Mouse (Mus musculus): Measurements from ENCODE around the gene Pcna. TPM values are rescaled to one million over a fixed set of nuclear protein-coding genes. Genes with fewer than 3 reads are reported as not detected.
"Not testable (repeated sequence)": the region's sequence is repeated elsewhere in the genome, so short reads cannot be mapped to it uniquely, and the experiment has no call there.

Gene Pcna
- total and polyA plus RNA-seq, 3 experiments = 308 to 541 (median 427) TPM

- TF ChIP-seq ELF1 (IDR thresholded peaks at IDR 0.05; ENCODE audit: low read depth, low read length) (peak; percentile 86), CHD1 (IDR thresholded peaks at IDR 0.05; ENCODE audit: low read depth, low read length) (no peak), E2F4 (IDR thresholded peaks at IDR 0.05; ENCODE audit: borderline replicate concordance, low read depth, low read length) (no peak), SIN3A (IDR thresholded peaks at IDR 0.05; ENCODE audit: low read length) (peak; percentile 21; the same call in 1 of the 2 replicates), GATA1 (IDR thresholded peaks at IDR 0.05; ENCODE audit: low read depth, low read length) (no peak), ZNF384 (IDR thresholded peaks at IDR 0.05; ENCODE audit: low read depth, low read length) (no peak), SMC3 (IDR thresholded peaks at IDR 0.05; ENCODE audit: low read depth, low read length) (no peak), TCF12 (IDR thresholded peaks at IDR 0.05; ENCODE audit: low read depth, low read length) (no peak), MAX (IDR thresholded peaks at IDR 0.05; ENCODE audit: low read length) (peak; percentile 85), POLR2AphosphoS2 (IDR thresholded peaks at IDR 0.05; ENCODE audit: low read length) (peak; percentile 88), MAFK (IDR thresholded peaks at IDR 0.05; ENCODE audit: borderline replicate concordance, low read depth, low read length) (no peak)
Observed at GRCm38 (mm10) chr2:132247539-132248313, 5.4 kb downstream of the Pcna start, which contains the start of gene Tmem230 (continued).

DNA sequence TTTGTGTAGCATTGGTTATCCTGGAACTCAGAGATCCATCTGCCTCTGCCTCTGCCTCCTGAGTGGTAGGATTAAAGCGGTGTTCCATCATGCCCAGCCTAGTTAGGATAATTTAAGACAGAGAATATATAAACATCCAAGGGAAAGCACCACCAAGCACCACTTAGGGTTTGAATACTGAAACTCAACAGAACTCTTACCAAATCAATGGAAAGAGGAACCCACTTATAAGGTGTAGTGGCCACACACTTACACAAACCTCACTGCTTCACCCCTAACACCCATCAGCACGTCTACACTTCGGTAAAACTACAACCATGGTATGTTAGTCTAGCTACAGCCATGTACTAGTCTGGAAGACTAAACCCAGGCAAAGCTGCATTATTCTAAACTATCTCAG is 9.7 kb downstream of the Pcna start:
- Histone ChIP-seq H3K4me1 (ENCODE audit: control insufficient read depth in 1 of 2, insufficient read depth in 2 of 2, low read length in 2 of 2) (no peaks in the 10 kb centered on the region; a peak in 1 of 4 replicates), H3K27me3 (ENCODE audit: control insufficient read depth in 1 of 2, insufficient read depth in 2 of 2, low read length in 2 of 2) (no peaks in the 10 kb centered on the region), H3K27ac (ENCODE audit: control insufficient read depth, low read depth, low read length) (no peak overlapping the region), H3K9ac (ENCODE audit: control insufficient read depth, low read depth, low read length, poor library complexity, severe bottlenecking) (no peak overlapping the region), H3K36me3 (ENCODE audit: control insufficient read depth in 1 of 2, insufficient read depth in 2 of 2, low read length in 2 of 2) (peaks cover under 1 to 8% of the 10 kb centered on the region in 2 experiments; a peak in 3 of 4 replicates), H3K4me3 (ENCODE audit: control insufficient read depth in 1 of 2, insufficient read depth in 1 of 2, low read depth in 2 of 2, low read length in 2 of 2) (no peak overlapping the region), H3K79me2 (ENCODE audit: control insufficient read depth, insufficient read depth, low read length, poor library complexity) (no peaks in the 10 kb centered on the region; the same call in 1 of the 2 replicates), H3K9me3 (replicated peaks; ENCODE audit: insufficient read depth, low read length) (no peaks in the 10 kb centered on the region)
- TF ChIP-seq MYC (IDR thresholded peaks at IDR 0.05; ENCODE audit: low read depth, low read length) = no peak
- DNase-seq (ENCODE audit: low read depth, low spot score) = no peak

DNA sequence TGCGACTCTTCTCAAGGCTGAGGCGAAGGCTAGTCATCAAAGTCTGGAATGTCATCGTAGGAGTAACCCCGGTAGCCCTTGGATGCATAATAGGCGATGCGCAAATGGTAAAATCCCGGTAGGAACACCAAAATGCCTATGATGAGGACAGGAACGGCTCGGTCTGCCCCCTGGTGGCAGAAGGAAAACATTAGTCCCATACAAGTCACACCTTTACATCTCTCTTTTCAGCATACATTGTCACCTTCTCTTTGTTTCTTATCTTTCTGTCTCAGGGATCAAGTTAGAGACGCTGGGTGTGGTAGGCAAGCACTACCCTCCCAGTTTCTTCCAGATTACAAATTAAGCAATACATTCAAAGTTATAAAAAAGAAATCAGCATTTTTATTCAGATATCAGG is 12.7 kb downstream of the Pcna start:
- H3K36me3 ChIP-seq (ENCODE audit: control insufficient read depth in 1 of 2, insufficient read depth in 2 of 2, low read length in 2 of 2); H3K79me2 ChIP-seq (ENCODE audit: control insufficient read depth, insufficient read depth, low read length, poor library complexity); H3K9ac ChIP-seq (ENCODE audit: control insufficient read depth, low read depth, low read length, poor library complexity, severe bottlenecking); H3K27ac ChIP-seq (ENCODE audit: control insufficient read depth, low read depth, low read length); H3K27me3 ChIP-seq (ENCODE audit: control insufficient read depth in 1 of 2, insufficient read depth in 2 of 2, low read length in 2 of 2); H3K9me3 ChIP-seq (replicated peaks; ENCODE audit: insufficient read depth, low read length); H3K4me3 ChIP-seq (ENCODE audit: control insufficient read depth in 1 of 2, insufficient read depth in 1 of 2, low read depth in 2 of 2, low read length in 2 of 2); H3K4me1 ChIP-seq (ENCODE audit: control insufficient read depth in 1 of 2, insufficient read depth in 2 of 2, low read length in 2 of 2): not testable (repeated sequence)
- DNase-seq (ENCODE audit: low read depth, low spot score) = peak; percentile 57
- peak; percentile 29; the same call in 1 of the 2 replicates for TF ChIP-seq GATA1 (IDR thresholded peaks at IDR 0.05; ENCODE audit: low read depth, low read length)
- peak; percentile 58 for TF ChIP-seq SMC3 (IDR thresholded peaks at IDR 0.05; ENCODE audit: low read depth, low read length)
- TF ChIP-seq CTCF (IDR thresholded peaks at IDR 0.05 in 2 of 3, conservative IDR thresholded peaks at IDR 0.05 in 1 of 3; ENCODE audit: control insufficient read depth in 1 of 3, insufficient read depth in 1 of 3, low read depth in 2 of 3, low read length in 3 of 3, poor library complexity in 1 of 3, severe bottlenecking in 1 of 3) = peak; percentile 32 to 59 (median 48)
- TF ChIP-seq RAD21 (IDR thresholded peaks at IDR 0.05; ENCODE audit: low read depth, low read length) = peak; percentile 26

DNA sequence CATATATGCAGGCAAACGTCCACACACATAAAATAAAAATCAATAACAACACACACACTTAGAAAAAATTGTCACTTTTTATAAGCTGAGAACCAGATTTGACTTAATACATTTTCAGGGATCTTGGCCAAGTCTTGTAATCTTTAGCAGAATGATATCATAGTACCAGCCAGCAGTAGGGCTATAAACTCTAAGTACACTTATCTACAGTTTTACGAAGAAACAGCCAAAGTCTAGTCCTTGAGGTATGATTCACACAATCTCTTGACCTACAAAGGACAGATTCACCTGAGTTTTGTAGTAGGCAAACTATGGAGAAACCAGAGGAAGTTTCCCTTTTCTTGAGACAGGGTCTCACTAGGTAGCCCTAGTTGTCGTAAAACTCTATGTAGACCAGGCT is 13.7 kb downstream of the Pcna start:
- H3K36me3 ChIP-seq (ENCODE audit: control insufficient read depth in 1 of 2, insufficient read depth in 2 of 2, low read length in 2 of 2); H3K79me2 ChIP-seq (ENCODE audit: control insufficient read depth, insufficient read depth, low read length, poor library complexity): not testable (repeated sequence)

More for the DNA sequence above, 13.7 kb downstream of the Pcna start:
- not testable (repeated sequence) for H3K27me3 ChIP-seq (ENCODE audit: control insufficient read depth in 1 of 2, insufficient read depth in 2 of 2, low read length in 2 of 2); H3K9ac ChIP-seq (ENCODE audit: control insufficient read depth, low read depth, low read length, poor library complexity, severe bottlenecking); H3K27ac ChIP-seq (ENCODE audit: control insufficient read depth, low read depth, low read length); H3K9me3 ChIP-seq (replicated peaks; ENCODE audit: insufficient read depth, low read length); H3K4me3 ChIP-seq (ENCODE audit: control insufficient read depth in 1 of 2, insufficient read depth in 1 of 2, low read depth in 2 of 2, low read length in 2 of 2); H3K4me1 ChIP-seq (ENCODE audit: control insufficient read depth in 1 of 2, insufficient read depth in 2 of 2, low read length in 2 of 2); DNase-seq (ENCODE audit: low read depth, low spot score)
